Mouse (Mus musculus) embryonic facial prominence, embryonic 11.5 days (tissue): ENCODE results near the gene Flt3l. TPM values are rescaled to one million over a fixed set of nuclear protein-coding genes. Genes with fewer than 3 reads are reported as not detected.
"Not testable (repeated sequence)": the region's sequence is repeated elsewhere in the genome, so short reads cannot be mapped to it uniquely, and the experiment has no call there.

ENCODE experiments used
- ATAC-seq: fragments of 200-750 bp; cut with Nextera tagmentation; replicated peaks from 2 replicates; pipeline ENCODE4 v1.8.0; 2017; ENCODE audit warnings: low read depth; ENCODE audit not compliant: insufficient number of reproducible peaks, low FRiP score, low TSS enrichment
- DNase-seq: peaks from one replicate; pipeline ENCODE4 v3.0.0-alpha.2; 2015; ENCODE audit warnings: low spot score
- H3K27ac ChIP-seq: fragments of 300-500 bp; sonication (generic); replicated peaks from 2 replicates; pipeline ENCODE4 v1.5.1; 2014; ENCODE audit warnings: mild to moderate bottlenecking, low read depth, low read length, control low read depth
- H3K27me3 ChIP-seq: fragments of 300-500 bp; sonication (generic); 2 replicates; pipeline ENCODE4 v1.6.1; 2014; ENCODE audit warnings: mild to moderate bottlenecking, low read length, moderate library complexity, mixed read lengths; ENCODE audit not compliant: control insufficient read depth, insufficient read depth
- H3K36me3 ChIP-seq: fragments of 300-500 bp; sonication (generic); replicated peaks from 2 replicates; pipeline ENCODE4 v1.6.1; 2014; ENCODE audit warnings: low read depth, mild to moderate bottlenecking, low read length, moderate library complexity, mixed read lengths; ENCODE audit not compliant: control insufficient read depth, insufficient read depth
- H3K4me1 ChIP-seq: fragments of 300-500 bp; sonication (generic); 2 replicates; pipeline ENCODE4 v1.6.1; 2014; ENCODE audit warnings: low read length, mixed read lengths; ENCODE audit not compliant: control insufficient read depth, insufficient read depth
- H3K4me2 ChIP-seq: fragments of 300-500 bp; sonication (generic); 2 replicates; pipeline ENCODE4 v1.6.1; 2014; ENCODE audit warnings: low read depth, mild to moderate bottlenecking, control low read depth, low read length, moderate library complexity
- H3K4me3 ChIP-seq: fragments of 300-500 bp; sonication (generic); 2 replicates; pipeline ENCODE4 v1.5.1; 2014; ENCODE audit warnings: low read depth, low read length, control low read depth
- H3K9ac ChIP-seq: fragments of 300-500 bp; sonication (generic); replicated peaks from 2 replicates; pipeline ENCODE4 v1.6.1; 2014; ENCODE audit warnings: mild to moderate bottlenecking, control low read depth, low read length
- H3K9me3 ChIP-seq: fragments of 300-500 bp; sonication (generic); replicated peaks from 2 replicates; pipeline ENCODE4 v1.6.1; 2016; ENCODE audit warnings: mild to moderate bottlenecking, low read length, inconsistent platforms, mixed read lengths; ENCODE audit not compliant: control insufficient read depth
- WGBS: fragments of 180-500 bp; shearing (Covaris S2); extraction: QIAGEN DNeasy Blood & Tissue Kit; methylation state at CpG from one replicate; pipeline ENCODE4 v1.1.7; 2014; 5-methylcytosine and 5-hydroxymethylcytosine counted together
- polyA plus RNA-seq: library from polyadenylated mRNA; unstranded; fragments of >200 nt; fragmentation: Nextera tagmentation; extraction: Ambion mirVana; gene quantifications from 2 replicates; pipeline ENCODE4 v1.2.1, GENCODE M21; 2014

Gene Flt3l
- polyA plus RNA-seq, 1 experiment from 2014 or later: 0.52 TPM

DNA sequence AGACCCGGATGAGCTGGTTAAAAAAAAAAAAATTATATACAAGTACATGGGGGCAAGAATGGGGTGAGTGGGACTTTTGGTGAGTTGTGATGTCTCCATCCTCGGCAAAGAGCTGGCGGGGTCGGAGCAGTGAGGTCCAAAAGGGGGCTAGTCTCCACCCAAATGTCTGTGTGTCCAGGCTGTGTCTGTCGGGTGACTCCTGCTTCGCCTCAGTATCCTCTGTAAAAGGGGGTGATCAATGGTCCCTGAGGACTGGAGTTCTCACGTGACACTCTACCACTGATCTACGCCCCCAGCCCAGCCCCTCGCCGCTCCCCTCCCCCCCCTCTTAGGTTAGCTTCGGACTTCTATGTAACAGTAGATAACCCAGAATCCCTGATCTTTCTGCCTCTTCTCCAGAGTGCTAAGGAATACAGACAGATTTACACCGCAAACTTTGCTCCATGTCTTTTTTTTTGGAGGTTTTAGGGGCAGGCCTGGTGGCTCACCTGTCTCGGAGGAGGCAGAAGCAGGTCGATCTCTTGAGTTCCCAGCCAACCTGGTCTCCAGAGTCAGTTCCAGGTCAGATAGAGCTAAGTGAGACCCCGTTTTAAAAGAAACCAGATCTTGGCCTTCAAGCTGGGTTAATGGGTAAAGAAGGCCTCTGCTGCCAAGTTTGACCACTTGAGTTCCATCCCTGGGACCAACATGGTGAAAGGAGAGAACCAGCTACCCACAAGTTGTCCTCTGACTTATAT lies 6.3 kb downstream of the Flt3l start:
- H3K4me2 ChIP-seq: peak overlapping the region; percentile 64; the same call in 1 of the 2 replicates
- no peak overlapping the region; the same call in 1 of the 2 replicates for H3K4me3 ChIP-seq

DNA sequence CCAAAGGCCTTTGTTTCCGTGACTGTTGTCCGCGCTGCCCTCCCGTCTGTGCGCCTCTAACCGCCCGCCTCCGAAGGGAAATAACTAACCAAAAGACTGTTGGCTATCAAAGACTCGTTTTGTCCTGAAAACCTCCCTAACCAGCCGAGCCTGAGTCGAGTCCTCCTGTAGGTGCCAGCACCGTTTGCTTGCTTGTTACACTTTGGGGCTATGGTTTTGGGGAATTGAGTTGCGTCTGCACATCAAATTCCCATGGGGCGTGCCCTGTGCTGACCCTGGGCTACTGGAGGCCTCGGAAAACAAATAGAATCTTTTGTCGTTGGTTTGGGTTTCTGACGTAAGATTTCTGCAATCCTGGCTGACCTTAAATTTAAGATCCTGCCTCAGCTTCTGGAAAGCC lies 6.9 kb downstream of the Flt3l start:
- no peaks in the 10 kb centered on the region; the same call in 1 of the 2 replicates for H3K4me1 ChIP-seq
- DNase-seq (peak; percentile 70), ATAC-seq (no peak; the same call in 1 of the 2 replicates)
- peak overlapping the region; percentile 90 for H3K27ac ChIP-seq
- H3K9ac ChIP-seq: peak overlapping the region; percentile 79
- peak overlapping the region; percentile 52 for H3K4me3 ChIP-seq
- H3K4me2 ChIP-seq: peak overlapping the region; percentile 64
- WGBS: under 1% methylated on average over 17 of the region's 17 CpGs
- peaks cover 5% of the 10 kb centered on the region for H3K36me3 ChIP-seq
- no peaks in the 10 kb centered on the region for H3K27me3 ChIP-seq
- no peaks in the 10 kb centered on the region for H3K9me3 ChIP-seq

More for the DNA sequence above, 6.3 kb downstream of the Flt3l start:
- H3K27me3 ChIP-seq: no peaks in the 10 kb centered on the region
- no peaks in the 10 kb centered on the region for H3K9me3 ChIP-seq
- peaks cover 5% of the 10 kb centered on the region for H3K36me3 ChIP-seq
- no peak overlapping the region for H3K27ac ChIP-seq
- no peak for ATAC-seq
- no peak for DNase-seq
- 50% methylated on average over 15 of the region's 15 CpGs for WGBS
- peak overlapping the region; percentile 37; the same call in 1 of the 2 replicates for H3K9ac ChIP-seq
- H3K4me1 ChIP-seq: no peaks in the 10 kb centered on the region; the same call in 1 of the 2 replicates

DNA sequence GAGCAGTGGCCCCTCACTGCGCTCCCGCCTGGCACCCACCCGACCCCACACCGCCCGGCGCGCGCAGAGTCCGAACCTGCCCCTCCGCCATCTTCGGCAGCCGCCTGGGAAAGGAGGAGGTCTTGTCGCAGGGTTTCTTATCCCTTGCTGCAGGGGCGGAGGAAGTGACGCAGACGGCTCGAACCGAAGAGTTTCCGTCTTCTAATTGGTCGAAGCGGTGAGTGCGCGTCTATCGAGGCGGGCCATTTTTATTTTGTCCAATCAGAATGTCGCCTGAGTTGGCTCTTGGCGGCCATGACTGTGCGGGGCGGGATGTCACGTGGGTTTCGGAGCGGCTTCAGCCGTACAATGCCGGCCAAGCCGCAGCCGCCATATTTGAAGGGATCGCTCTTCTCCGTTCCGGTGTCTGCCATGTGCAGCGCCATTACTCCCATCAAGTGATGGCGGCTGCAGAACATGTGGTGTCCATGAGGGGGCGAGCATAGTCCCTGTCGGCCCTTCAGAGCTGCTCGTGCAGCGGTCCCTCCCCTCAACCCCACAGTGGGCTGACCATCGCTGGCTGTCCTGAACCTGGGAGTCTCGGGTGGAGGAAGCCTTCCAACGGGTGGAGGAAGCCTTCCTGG lies 7.5 kb downstream of the Flt3l start, which contains the start of gene Rpl13a:
Rpl13a (minus strand) TSS at position 138 of the 623 bp plus-strand sequence.
- Histone ChIP-seq H3K4me3 (peak within 1 kb of the TSS; percentile 96), H3K4me1 (no peaks in the 10 kb centered on the region; the same call in 1 of the 2 replicates), H3K9ac (peak within 1 kb of the TSS; percentile 100), H3K27me3 (no peaks in the 10 kb centered on the region), H3K4me2 (peak within 1 kb of the TSS; percentile 88), H3K36me3 (peaks cover 5% of the 10 kb centered on the region), H3K9me3 (no peaks in the 10 kb centered on the region), H3K27ac (peak within 1 kb of the TSS; percentile 91)
- peak; percentile 99 for DNase-seq
- under 1% methylated on average over 48 of the region's 48 CpGs for WGBS
- peak; percentile 95 for ATAC-seq

DNA sequence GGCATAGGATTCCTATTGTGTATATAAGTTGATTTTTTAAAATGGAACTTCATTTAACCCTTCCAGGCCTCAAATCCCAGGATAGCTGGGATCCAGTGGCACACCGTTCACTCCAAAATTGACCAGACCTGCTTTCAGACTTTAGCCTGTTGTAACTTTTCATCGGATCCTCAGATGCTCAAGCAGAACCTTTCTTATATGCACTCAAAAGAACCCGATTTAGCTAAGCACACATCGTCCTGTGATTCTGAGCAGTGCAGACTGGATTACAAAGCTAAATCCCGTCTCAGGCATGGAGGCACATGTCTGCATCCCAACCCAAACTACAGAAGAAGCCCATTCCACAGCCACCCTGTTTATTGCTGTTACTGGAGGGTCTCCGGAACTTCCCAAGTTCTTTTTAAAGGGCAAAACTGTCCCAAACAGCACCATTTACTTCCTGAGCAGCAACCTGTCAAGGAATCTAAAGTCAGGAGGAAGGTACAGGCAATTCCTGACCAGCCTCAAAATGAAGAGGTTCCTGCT lies 8.5 kb downstream of the Flt3l start:
- Histone ChIP-seq H3K9ac (peak overlapping the region; percentile 100), H3K27me3 (no peaks in the 10 kb centered on the region), H3K36me3 (peaks cover 7% of the 10 kb centered on the region), H3K4me3 (peak overlapping the region; percentile 96), H3K4me1 (no peaks in the 10 kb centered on the region; the same call in 1 of the 2 replicates), H3K27ac (peak overlapping the region; percentile 91), H3K4me2 (peak overlapping the region; percentile 88), H3K9me3 (no peaks in the 10 kb centered on the region)
- DNase-seq (no peak), ATAC-seq (no peak)
- WGBS: 1% methylated on average over 6 of the region's 6 CpGs

DNA sequence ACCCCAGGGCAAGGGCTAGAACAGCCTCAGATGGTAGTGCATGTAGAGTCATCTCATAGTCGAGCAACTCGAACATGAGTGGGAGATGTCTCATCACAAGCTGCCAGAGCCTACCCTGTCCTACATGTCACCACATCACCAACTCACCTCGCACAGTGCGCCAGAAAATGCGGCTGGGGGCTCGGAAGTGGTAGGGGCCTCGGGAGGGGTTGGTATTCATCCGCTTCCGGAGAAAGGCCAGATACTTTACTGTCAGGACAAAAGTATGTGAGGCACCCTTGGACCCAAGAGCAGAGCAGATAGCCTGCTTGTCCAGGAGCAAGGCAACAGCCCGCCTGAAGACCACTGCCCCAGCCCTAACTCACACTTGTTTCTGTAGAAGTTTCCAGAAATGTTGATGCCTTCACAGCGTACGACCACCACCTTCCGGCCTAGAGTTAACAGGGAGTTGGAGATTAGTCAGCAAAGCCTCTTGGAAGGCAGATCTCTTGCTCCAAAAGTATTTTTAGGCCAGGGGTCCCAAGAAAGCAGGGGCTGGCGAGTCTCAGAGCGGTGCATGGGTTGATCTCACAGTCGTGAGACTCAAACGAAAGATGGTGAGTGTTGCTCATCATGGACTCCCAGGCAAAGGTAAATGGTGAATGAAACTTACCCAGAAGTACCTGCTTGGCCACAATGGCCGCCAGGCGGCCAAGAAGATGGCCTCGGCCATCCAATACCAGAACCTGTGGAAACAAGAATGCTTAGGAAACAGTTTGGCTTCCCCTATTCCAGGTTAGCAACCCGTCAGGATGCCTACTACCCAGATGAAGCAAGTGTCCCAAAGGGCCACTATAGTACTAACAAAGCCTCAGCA lies 9.2 kb downstream of the Flt3l start:
- H3K27me3 ChIP-seq: no peaks in the 10 kb centered on the region
- DNase-seq (peak; percentile 35), ATAC-seq (no peak)
- WGBS: 40% methylated on average over 21 of the region's 21 CpGs
- no peaks in the 10 kb centered on the region for H3K9me3 ChIP-seq
- peak overlapping the region; percentile 91 for H3K27ac ChIP-seq
- peak overlapping the region; percentile 88 for H3K4me2 ChIP-seq
- peak overlapping the region; percentile 96 for H3K4me3 ChIP-seq
- peaks cover under 1% of the 10 kb centered on the region for H3K4me1 ChIP-seq
- peaks cover 12% of the 10 kb centered on the region for H3K36me3 ChIP-seq
- peak overlapping the region; percentile 100 for H3K9ac ChIP-seq

DNA sequence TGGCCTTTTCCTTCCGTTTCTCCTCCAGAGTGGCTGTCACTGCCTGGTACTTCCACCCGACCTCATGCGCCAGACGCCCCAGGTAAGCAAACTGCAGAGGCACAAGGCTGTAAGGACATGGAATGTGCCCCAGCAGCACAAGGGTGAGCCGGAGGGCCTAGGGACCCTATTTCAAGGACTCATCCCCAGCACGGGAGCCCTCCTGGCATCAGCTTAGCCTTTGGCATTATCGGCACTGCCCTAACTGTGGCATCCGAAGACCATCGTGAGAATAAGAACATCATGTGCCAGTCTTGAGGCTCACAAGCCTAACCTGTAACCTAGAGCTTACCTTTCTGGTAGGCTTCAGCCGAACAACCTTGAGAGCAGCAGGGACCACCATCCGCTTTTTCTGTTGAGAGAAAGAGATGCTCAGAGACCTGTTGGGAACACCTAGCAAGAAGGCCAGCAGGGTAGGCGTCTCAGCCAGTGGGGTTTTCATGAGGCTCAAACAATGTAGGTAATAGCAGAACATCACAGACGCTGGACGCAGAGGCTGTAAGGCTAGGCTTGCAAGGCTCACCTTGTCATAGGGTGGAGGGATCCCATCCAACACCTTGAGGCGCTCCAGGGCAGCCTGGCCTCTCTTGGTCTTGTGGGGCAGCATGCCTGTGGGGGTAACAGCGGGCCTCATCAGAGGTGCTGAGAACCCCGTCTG lies 9.9 kb downstream of the Flt3l start:
- H3K27me3 ChIP-seq: no peaks in the 10 kb centered on the region
- no peaks in the 10 kb centered on the region for H3K9me3 ChIP-seq
- peak overlapping the region; percentile 91; the same call in 1 of the 2 replicates for H3K27ac ChIP-seq
- H3K9ac ChIP-seq: peak overlapping the region; percentile 100
- DNase-seq: no peak
- H3K4me3 ChIP-seq: peak overlapping the region; percentile 96; the same call in 1 of the 2 replicates
- ATAC-seq: no peak
- peaks cover 3% of the 10 kb centered on the region for H3K4me1 ChIP-seq
- WGBS: 74% methylated on average over 17 of the region's 17 CpGs
- H3K36me3 ChIP-seq: peaks cover 18% of the 10 kb centered on the region
- peak overlapping the region; percentile 88 for H3K4me2 ChIP-seq

DNA sequence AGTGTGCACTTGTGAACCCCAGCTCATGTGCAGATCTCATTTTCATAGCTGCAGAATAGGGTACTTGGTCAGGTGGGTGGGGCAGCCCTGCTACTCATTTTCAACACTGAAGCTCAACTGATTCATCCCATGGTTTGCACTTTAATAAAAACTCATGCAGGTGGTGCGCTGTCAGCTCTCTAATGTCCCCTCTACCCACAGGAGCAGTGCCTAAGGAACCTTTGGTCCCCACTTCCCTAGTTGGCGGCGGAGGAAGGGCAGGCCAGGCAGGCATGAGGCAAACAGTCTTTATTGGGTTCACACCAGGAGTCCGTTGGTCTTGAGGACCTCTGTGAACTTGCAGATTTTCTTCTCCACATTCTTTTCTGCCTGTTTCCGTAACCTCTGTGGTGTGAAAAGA lies 10.6 kb downstream of the Flt3l start:
- DNase-seq, H3K4me1 ChIP-seq, H3K9ac ChIP-seq, H3K27ac ChIP-seq, ATAC-seq, H3K4me3 ChIP-seq, H3K4me2 ChIP-seq, H3K9me3 ChIP-seq, H3K27me3 ChIP-seq: not testable (repeated sequence)
- 64% methylated on average over 5 of the region's 5 CpGs for WGBS
- H3K36me3 ChIP-seq: peaks cover 24% of the 10 kb centered on the region
